Mouse (Mus musculus) limb, embryonic 13.5 days (tissue): Measurements from ENCODE around the gene Zfp750. TPM values are rescaled to one million over a fixed set of nuclear protein-coding genes. Genes with fewer than 3 reads are reported as not detected.

Experiments used
- ATAC-seq: fragments of 200-750 bp; cut with Nextera tagmentation; 2 replicates; pipeline ENCODE4 v1.8.0; 2017; ENCODE audit warnings: low read depth, moderate number of reproducible peaks, moderate TSS enrichment; ENCODE audit not compliant: low FRiP score
- H3K27ac ChIP-seq: fragments of 300-500 bp; sonication (generic); 2 replicates; pipeline ENCODE4 v1.5.1; 2015; ENCODE audit warnings: inconsistent platforms, mild to moderate bottlenecking, moderate library complexity
- H3K27me3 ChIP-seq: fragments of 300-500 bp; sonication (generic); 2 replicates; pipeline ENCODE4 v1.6.1; 2015; ENCODE audit warnings: mild to moderate bottlenecking, inconsistent platforms
- H3K36me3 ChIP-seq: fragments of 300-500 bp; sonication (generic); 2 replicates; pipeline ENCODE4 v1.6.1; 2015; ENCODE audit warnings: inconsistent platforms, mild to moderate bottlenecking, moderate library complexity
- H3K4me1 ChIP-seq: fragments of 300-500 bp; sonication (generic); 2 replicates; pipeline ENCODE4 v1.6.1; 2015; ENCODE audit warnings: inconsistent platforms
- H3K4me2 ChIP-seq: fragments of 300-500 bp; sonication (generic); replicated peaks from 2 replicates; pipeline ENCODE4 v1.6.1; 2015; ENCODE audit warnings: inconsistent platforms, mild to moderate bottlenecking, moderate library complexity
- H3K4me3 ChIP-seq: fragments of 300-500 bp; sonication (generic); 2 replicates; pipeline ENCODE4 v1.5.1; 2015; ENCODE audit warnings: moderate library complexity, mild to moderate bottlenecking, inconsistent platforms
- H3K9ac ChIP-seq: fragments of 300-500 bp; sonication (generic); 2 replicates; pipeline ENCODE4 v1.6.1; 2015; ENCODE audit warnings: mild to moderate bottlenecking, inconsistent platforms
- H3K9me3 ChIP-seq: fragments of 300-500 bp; sonication (generic); 2 replicates; pipeline ENCODE4 v1.6.1; 2016; ENCODE audit warnings: inconsistent platforms
- WGBS: fragments of 180-500 bp; shearing (Covaris S2); methylation state at CpG from one replicate; pipeline ENCODE4 v1.1.7; 2015; 5-methylcytosine and 5-hydroxymethylcytosine counted together
- polyA plus RNA-seq: library from polyadenylated mRNA; unstranded; fragments of >200 nt; fragmentation: Nextera tagmentation; extraction: Ambion mirVana; gene quantifications from 2 replicates; pipeline ENCODE4 v1.2.1, GENCODE M21; 2015

Zfp750 gene
- polyA plus RNA-seq, 1 experiment from 2014 or later = 5.4 TPM

- no peaks in the 10 kb centered on the region for H3K9me3 ChIP-seq
- ATAC-seq = no peak
- H3K4me1 ChIP-seq = peaks cover 15% of the 10 kb centered on the region
- WGBS = 86% methylated on average over 7 of the region's 7 CpGs
- no peak overlapping the region for H3K4me2 ChIP-seq
- H3K36me3 ChIP-seq = no peaks in the 10 kb centered on the region
- no peak overlapping the region for H3K4me3 ChIP-seq
- H3K9ac ChIP-seq = no peak overlapping the region
- H3K27ac ChIP-seq = no peak overlapping the region
- no peaks in the 10 kb centered on the region for H3K27me3 ChIP-seq
These were observed 5.1 kb upstream of the Zfp750 start for GRCm38 (mm10) chr11:121524191-121524590.

GRCm38 (mm10) chr11:121522156-121522762 is 3.1 kb upstream of the Zfp750 start:
- H3K9me3 ChIP-seq = no peaks in the 10 kb centered on the region
- ATAC-seq = no peak
- no peaks in the 10 kb centered on the region for H3K27me3 ChIP-seq
- no peaks in the 10 kb centered on the region for H3K36me3 ChIP-seq
- H3K4me3 ChIP-seq = no peak overlapping the region
- H3K4me2 ChIP-seq = no peak overlapping the region
- H3K4me1 ChIP-seq = peaks cover 27% of the 10 kb centered on the region
- no peak overlapping the region for H3K9ac ChIP-seq
- no peak overlapping the region for H3K27ac ChIP-seq
- WGBS = 79% methylated on average over 4 of the region's 4 CpGs

GRCm38 (mm10) chr11:121520761-121521160 is 1.6 kb upstream of the Zfp750 start:
- Histone ChIP-seq H3K4me2 (no peak overlapping the region), H3K9me3 (no peaks in the 10 kb centered on the region), H3K4me3 (no peak overlapping the region), H3K36me3 (no peaks in the 10 kb centered on the region), H3K9ac (no peak overlapping the region), H3K27ac (no peak overlapping the region), H3K4me1 (peaks cover 41% of the 10 kb centered on the region), H3K27me3 (no peaks in the 10 kb centered on the region)
- WGBS = 80% methylated on average over 2 of the region's 2 CpGs
- ATAC-seq = no peak

- Histone ChIP-seq H3K9me3 (no peaks in the 10 kb centered on the region), H3K4me2 (no peak overlapping the region)
These were observed 570 bp upstream of the Zfp750 start for GRCm38 (mm10) chr11:121519703-121520102.

GRCm38 (mm10) chr11:121517687-121518465 is 1.3 kb downstream of the Zfp750 start:
- no peak overlapping the region for H3K4me3 ChIP-seq
- no peaks in the 10 kb centered on the region for H3K27me3 ChIP-seq
- no peak overlapping the region for H3K4me2 ChIP-seq
- peaks cover 45% of the 10 kb centered on the region for H3K4me1 ChIP-seq
- no peak overlapping the region for H3K27ac ChIP-seq
- no peak overlapping the region for H3K9ac ChIP-seq
- ATAC-seq = no peak
- WGBS = 73% methylated on average over 17 of the region's 17 CpGs
- 0 out of 2 replicates have a peak, but pooled peaks cover 3% of the 10 kb centered on the region for H3K36me3 ChIP-seq
- H3K9me3 ChIP-seq = no peaks in the 10 kb centered on the region

More at GRCm38 (mm10) chr11:121519703-121520102, 570 bp upstream of the Zfp750 start:
- Histone ChIP-seq H3K4me3 (no peak overlapping the region), H3K27me3 (no peaks in the 10 kb centered on the region), H3K27ac (no peak overlapping the region; the same call in 1 of the 2 replicates), H3K36me3 (no peaks in the 10 kb centered on the region), H3K9ac (no peak overlapping the region), H3K4me1 (peaks cover 41% of the 10 kb centered on the region)
- WGBS = 79% methylated on average over 7 of the region's 7 CpGs
- no peak for ATAC-seq

- H3K4me1 ChIP-seq = peaks cover 45% of the 10 kb centered on the region
- H3K4me3 ChIP-seq = no peak overlapping the region
- no peak overlapping the region for H3K9ac ChIP-seq
- H3K9me3 ChIP-seq = no peaks in the 10 kb centered on the region
- H3K27me3 ChIP-seq = no peaks in the 10 kb centered on the region
- no peak for ATAC-seq
- no peak overlapping the region for H3K27ac ChIP-seq
- H3K36me3 ChIP-seq = 0 out of 2 replicates have a peak, but pooled peaks cover 3% of the 10 kb centered on the region
- no peak overlapping the region for H3K4me2 ChIP-seq
- 63% methylated on average over 3 of the region's 3 CpGs for WGBS
These were observed 2.2 kb downstream of the Zfp750 start for GRCm38 (mm10) chr11:121516906-121517305.

GRCm38 (mm10) chr11:121515996-121516395 is 3.1 kb downstream of the Zfp750 start:
- WGBS = 79% methylated on average over 9 of the region's 9 CpGs

GRCm38 (mm10) chr11:121512896-121513572 is 6.1 kb downstream of the Zfp750 start:
- Histone ChIP-seq H3K9ac (no peak overlapping the region), H3K9me3 (no peaks in the 10 kb centered on the region), H3K4me2 (no peak overlapping the region), H3K36me3 (peaks cover 3% of the 10 kb centered on the region; the same call in 1 of the 2 replicates), H3K27me3 (no peaks in the 10 kb centered on the region), H3K27ac (no peak overlapping the region; the same call in 1 of the 2 replicates), H3K4me1 (peaks cover 26% of the 10 kb centered on the region), H3K4me3 (no peak overlapping the region)
- WGBS = 79% methylated on average over 8 of the region's 8 CpGs
- no peak for ATAC-seq

More at GRCm38 (mm10) chr11:121515996-121516395, 3.1 kb downstream of the Zfp750 start:
- H3K4me2 ChIP-seq = no peak overlapping the region
- H3K27me3 ChIP-seq = no peaks in the 10 kb centered on the region
- no peak overlapping the region for H3K27ac ChIP-seq
- no peak overlapping the region for H3K4me3 ChIP-seq
- no peaks in the 10 kb centered on the region for H3K9me3 ChIP-seq
- no peak for ATAC-seq
- H3K36me3 ChIP-seq = 0 out of 2 replicates have a peak, but pooled peaks cover 3% of the 10 kb centered on the region
- 0 out of 2 replicates have a peak overlapping the region, but pooled peaks have one; percentile 2 for H3K9ac ChIP-seq
- peaks cover 45% of the 10 kb centered on the region for H3K4me1 ChIP-seq

GRCm38 (mm10) chr11:121510512-121511246 is 8.5 kb downstream of the Zfp750 start:
- no peak for ATAC-seq
- Histone ChIP-seq H3K4me2 (no peak overlapping the region), H3K4me3 (no peak overlapping the region), H3K9ac (no peak overlapping the region), H3K36me3 (peaks cover 9% of the 10 kb centered on the region), H3K9me3 (no peaks in the 10 kb centered on the region), H3K27ac (no peak overlapping the region), H3K4me1 (0 out of 2 replicates have a peak, but pooled peaks cover 4% of the 10 kb centered on the region), H3K27me3 (no peaks in the 10 kb centered on the region)
- WGBS = 63% methylated on average over 9 of the region's 9 CpGs

GRCm38 (mm10) chr11:121508478-121508877 is 10.7 kb downstream of the Zfp750 start:
- Histone ChIP-seq H3K9me3 (no peaks in the 10 kb centered on the region), H3K9ac (no peak overlapping the region), H3K27me3 (no peaks in the 10 kb centered on the region), H3K27ac (no peak overlapping the region), H3K4me1 (0 out of 2 replicates have a peak, but pooled peaks cover 4% of the 10 kb centered on the region), H3K4me2 (no peak overlapping the region), H3K4me3 (no peak overlapping the region), H3K36me3 (peaks cover 18% of the 10 kb centered on the region)
- ATAC-seq = no peak
- 81% methylated on average over 4 of the region's 4 CpGs for WGBS

- H3K4me1 ChIP-seq = peaks cover 5% of the 10 kb centered on the region; the same call in 1 of the 2 replicates
- 0 out of 2 replicates have a peak, but pooled peaks have one; percentile 54 for ATAC-seq
- no peak overlapping the region for H3K4me2 ChIP-seq
- H3K9me3 ChIP-seq = no peaks in the 10 kb centered on the region
- WGBS = 44% methylated on average over 4 of the region's 4 CpGs
- peaks cover 55% of the 10 kb centered on the region for H3K36me3 ChIP-seq
- H3K27ac ChIP-seq = peak overlapping the region; percentile 12; the same call in 1 of the 2 replicates
- no peaks in the 10 kb centered on the region for H3K27me3 ChIP-seq
- H3K9ac ChIP-seq = no peak overlapping the region
- H3K4me3 ChIP-seq = no peak overlapping the region
These were observed 16.9 kb downstream of the Zfp750 start for GRCm38 (mm10) chr11:121502000-121502860.
